Mouse (Mus musculus) heart, embryonic 15.5 days (tissue): ENCODE results near the gene Btnl1. TPM values are rescaled to one million over a fixed set of nuclear protein-coding genes. Genes with fewer than 3 reads are reported as not detected.

Experiments
- ATAC-seq: fragments of 200-750 bp; cut with Nextera tagmentation; replicated peaks from 2 replicates; pipeline ENCODE4 v1.8.0; 2017; ENCODE audit warnings: low read depth, moderate TSS enrichment; ENCODE audit not compliant: insufficient number of reproducible peaks, insufficient read depth, low FRiP score
- H3K27ac ChIP-seq: fragments of 300-500 bp; sonication (generic); 2 replicates; pipeline ENCODE4 v1.5.1; 2015; ENCODE audit warnings: mild to moderate bottlenecking, inconsistent platforms
- H3K27me3 ChIP-seq: fragments of 300-500 bp; sonication (generic); 2 replicates; pipeline ENCODE4 v1.6.1; 2015; ENCODE audit warnings: inconsistent platforms
- H3K36me3 ChIP-seq: fragments of 300-500 bp; sonication (generic); 2 replicates; pipeline ENCODE4 v1.6.1; 2015; ENCODE audit warnings: mild to moderate bottlenecking, inconsistent platforms
- H3K4me1 ChIP-seq: fragments of 300-500 bp; sonication (generic); replicated peaks from 2 replicates; pipeline ENCODE4 v1.6.1; 2015; ENCODE audit warnings: inconsistent platforms
- H3K4me2 ChIP-seq: fragments of 300-500 bp; sonication (generic); 2 replicates; pipeline ENCODE4 v1.6.1; 2015; ENCODE audit warnings: inconsistent platforms, mild to moderate bottlenecking, moderate library complexity
- H3K4me3 ChIP-seq: fragments of 300-500 bp; sonication (generic); 2 replicates; pipeline ENCODE4 v1.5.1; 2015; ENCODE audit warnings: mild to moderate bottlenecking, inconsistent platforms
- H3K9ac ChIP-seq: fragments of 300-500 bp; sonication (generic); 2 replicates; pipeline ENCODE4 v1.6.1; 2015; ENCODE audit warnings: mild to moderate bottlenecking, inconsistent platforms
- H3K9me3 ChIP-seq: fragments of 300-500 bp; sonication (generic); replicated peaks from 2 replicates; pipeline ENCODE4 v1.6.1; 2016; ENCODE audit warnings: inconsistent platforms
- WGBS: fragments of 180-500 bp; shearing (Covaris S2); methylation state at CpG from one replicate; pipeline ENCODE4 v1.1.7; 2015; ENCODE audit warnings: mixed read lengths; 5-methylcytosine and 5-hydroxymethylcytosine counted together
- polyA plus RNA-seq: library from polyadenylated mRNA; unstranded; fragments of >200 nt; fragmentation: Nextera tagmentation; extraction: Ambion mirVana; gene quantifications from 2 replicates; pipeline ENCODE4 v1.2.1, GENCODE M21; 2015

Btnl1 gene
- polyA plus RNA-seq, 1 experiment from 2014 or later: not detected

DNA sequence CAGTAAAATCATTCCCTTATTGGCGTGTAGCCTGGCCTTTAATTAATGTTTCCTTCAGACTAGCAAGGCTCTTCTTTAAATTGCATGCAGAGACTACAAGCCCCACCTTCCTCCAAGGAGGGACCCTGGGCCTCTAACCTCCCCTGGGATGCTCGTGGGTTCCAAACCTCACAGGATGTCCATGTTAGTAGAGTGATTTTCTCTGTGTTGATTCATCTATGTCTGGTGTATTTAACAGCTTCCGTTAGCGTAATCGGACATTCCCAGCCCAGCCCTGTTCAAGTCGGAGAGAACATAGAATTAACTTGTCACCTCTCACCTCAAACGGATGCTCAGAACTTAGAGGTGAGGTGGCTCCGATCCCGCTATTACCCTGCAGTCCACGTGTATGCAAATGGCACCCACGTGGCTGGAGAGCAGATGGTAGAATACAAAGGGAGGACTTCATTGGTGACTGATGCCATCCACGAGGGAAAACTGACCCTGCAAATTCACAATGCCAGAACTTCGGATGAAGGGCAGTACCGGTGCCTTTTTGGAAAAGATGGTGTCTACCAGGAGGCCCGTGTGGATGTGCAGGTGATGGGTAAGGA is 13.9 kb upstream of the Btnl1 start:
- ATAC-seq: no peak
- WGBS: 77% methylated on average over 15 of the region's 15 CpGs

DNA sequence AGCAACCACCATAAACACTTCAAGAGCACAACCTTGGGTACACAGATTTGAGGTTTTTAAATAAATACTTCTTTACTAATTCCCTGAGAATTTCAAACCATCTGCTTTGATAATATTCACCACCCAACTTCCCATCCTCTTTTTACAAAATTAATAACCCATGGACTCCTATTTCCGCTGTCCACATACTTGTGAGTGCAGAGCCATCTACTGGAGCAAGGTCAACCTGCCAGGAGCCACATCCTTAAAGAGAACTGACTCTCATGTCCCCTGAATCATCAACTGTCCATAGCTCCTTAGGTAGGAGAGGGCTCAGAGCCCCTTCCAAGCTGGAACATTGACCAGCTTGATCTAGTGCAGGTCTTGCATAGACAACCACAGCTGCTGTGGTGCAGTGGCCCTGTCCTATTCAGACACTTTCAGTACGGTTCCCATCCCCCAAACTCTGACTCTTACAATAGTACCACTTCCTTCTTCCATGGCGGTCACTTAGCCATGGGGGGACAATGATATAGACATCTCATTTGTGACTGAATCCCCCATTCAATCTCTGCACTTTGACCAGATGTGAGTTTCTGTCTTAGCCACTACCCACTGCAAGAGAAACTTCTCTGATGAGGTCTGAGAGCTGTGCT is 13.1 kb upstream of the Btnl1 start:
- 71% methylated on average over 3 of the region's 3 CpGs for WGBS

More for the DNA sequence above, 13.9 kb upstream of the Btnl1 start:
- no peaks in the 10 kb centered on the region for H3K36me3 ChIP-seq
- H3K4me3 ChIP-seq: no peak overlapping the region
- no peaks in the 10 kb centered on the region for H3K9me3 ChIP-seq
- no peak overlapping the region for H3K4me2 ChIP-seq
- H3K4me1 ChIP-seq: no peaks in the 10 kb centered on the region
- H3K9ac ChIP-seq: no peak overlapping the region
- no peak overlapping the region for H3K27ac ChIP-seq
- no peaks in the 10 kb centered on the region for H3K27me3 ChIP-seq

GRCm38 (mm10) chr17:34365031-34365430 is 11.9 kb upstream of the Btnl1 start:
- Histone ChIP-seq H3K9me3 (no peaks in the 10 kb centered on the region), H3K4me2 (no peak overlapping the region), H3K27me3 (no peaks in the 10 kb centered on the region), H3K36me3 (no peaks in the 10 kb centered on the region), H3K4me1 (no peaks in the 10 kb centered on the region), H3K4me3 (no peak overlapping the region), H3K9ac (no peak overlapping the region), H3K27ac (no peak overlapping the region)
- WGBS: 63% methylated on average over 10 of the region's 10 CpGs
- no peak for ATAC-seq

More for the DNA sequence above, 13.1 kb upstream of the Btnl1 start:
- H3K4me3 ChIP-seq: no peak overlapping the region
- H3K4me2 ChIP-seq: no peak overlapping the region
- H3K27me3 ChIP-seq: no peaks in the 10 kb centered on the region
- H3K4me1 ChIP-seq: no peaks in the 10 kb centered on the region
- no peaks in the 10 kb centered on the region for H3K36me3 ChIP-seq
- H3K27ac ChIP-seq: no peak overlapping the region
- no peak for ATAC-seq
- H3K9ac ChIP-seq: no peak overlapping the region
- no peaks in the 10 kb centered on the region for H3K9me3 ChIP-seq

GRCm38 (mm10) chr17:34370563-34370962 is 6.4 kb upstream of the Btnl1 start:
- H3K27ac ChIP-seq: no peak overlapping the region
- H3K9me3 ChIP-seq: no peaks in the 10 kb centered on the region
- 0 out of 2 replicates have a peak, but pooled peaks cover 4% of the 10 kb centered on the region for H3K27me3 ChIP-seq
- WGBS: 66% methylated on average over 4 of the region's 4 CpGs
- ATAC-seq: no peak
- H3K36me3 ChIP-seq: no peaks in the 10 kb centered on the region
- no peaks in the 10 kb centered on the region for H3K4me1 ChIP-seq
- H3K9ac ChIP-seq: no peak overlapping the region
- no peak overlapping the region for H3K4me3 ChIP-seq
- H3K4me2 ChIP-seq: no peak overlapping the region

- no peaks in the 10 kb centered on the region for H3K36me3 ChIP-seq
Measured at GRCm38 (mm10) chr17:34373055-34373709, 3.8 kb upstream of the Btnl1 start.

DNA sequence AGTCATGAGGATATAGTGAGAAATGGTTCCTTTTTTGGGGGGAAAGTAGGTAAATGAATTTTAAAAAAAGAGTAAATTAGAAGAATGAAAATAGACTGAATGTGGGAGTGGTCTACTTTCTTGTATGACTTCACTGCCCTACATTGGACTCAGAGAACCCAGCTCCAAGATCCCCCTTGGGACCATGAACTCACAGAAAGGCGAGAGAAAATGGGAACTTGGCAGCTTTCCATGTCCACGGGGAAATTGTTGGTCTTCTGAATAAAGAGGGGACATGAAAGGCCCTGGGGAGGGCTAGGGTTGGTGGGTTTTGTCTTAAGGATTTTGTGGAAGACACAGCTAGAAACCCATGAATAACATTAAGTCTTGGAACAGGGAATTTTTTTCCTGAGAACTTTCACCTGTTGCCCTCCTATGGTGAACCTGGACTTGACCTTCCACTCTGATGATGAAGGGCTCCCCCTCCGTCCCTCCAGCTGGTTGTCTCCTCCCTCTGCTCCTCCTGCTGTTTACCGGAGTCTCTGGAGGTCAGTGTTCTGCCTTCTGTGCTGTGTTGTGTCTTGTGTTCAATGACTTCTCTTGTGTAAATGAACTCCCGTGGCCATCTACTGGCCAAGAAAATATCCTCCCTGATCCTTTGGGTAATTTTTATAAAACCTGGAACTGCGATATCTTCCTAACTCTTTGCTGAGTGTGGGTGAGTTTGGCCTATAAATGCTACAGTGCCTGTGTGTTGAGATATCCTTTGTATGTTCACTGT is 698 bp downstream of the Btnl1 start:
- no peak for ATAC-seq
- H3K27me3 ChIP-seq: peaks cover 4% of the 10 kb centered on the region; the same call in 1 of the 2 replicates
- H3K4me2 ChIP-seq: no peak overlapping the region
- H3K9me3 ChIP-seq: no peaks in the 10 kb centered on the region
- H3K9ac ChIP-seq: no peak overlapping the region
- H3K27ac ChIP-seq: no peak overlapping the region
- WGBS: 53% methylated on average over 6 of the region's 6 CpGs
- H3K36me3 ChIP-seq: no peaks in the 10 kb centered on the region
- no peak overlapping the region for H3K4me3 ChIP-seq
- H3K4me1 ChIP-seq: no peaks in the 10 kb centered on the region

More at GRCm38 (mm10) chr17:34373055-34373709, 3.8 kb upstream of the Btnl1 start:
- H3K9ac ChIP-seq: no peak overlapping the region
- H3K4me3 ChIP-seq: no peak overlapping the region
- no peak for ATAC-seq
- 76% methylated on average over 6 of the region's 6 CpGs for WGBS
- H3K4me2 ChIP-seq: no peak overlapping the region
- H3K4me1 ChIP-seq: no peaks in the 10 kb centered on the region
- H3K9me3 ChIP-seq: no peaks in the 10 kb centered on the region
- 0 out of 2 replicates have a peak, but pooled peaks cover 4% of the 10 kb centered on the region for H3K27me3 ChIP-seq
- H3K27ac ChIP-seq: no peak overlapping the region

GRCm38 (mm10) chr17:34378716-34379115 is 1.8 kb downstream of the Btnl1 start:
- no peaks in the 10 kb centered on the region for H3K4me1 ChIP-seq
- H3K9ac ChIP-seq: no peak overlapping the region
- H3K4me3 ChIP-seq: no peak overlapping the region
- no peak for ATAC-seq
- H3K36me3 ChIP-seq: no peaks in the 10 kb centered on the region
- 52% methylated on average over 2 of the region's 2 CpGs for WGBS
- no peaks in the 10 kb centered on the region for H3K9me3 ChIP-seq
- H3K27ac ChIP-seq: no peak overlapping the region
- H3K27me3 ChIP-seq: no peaks in the 10 kb centered on the region; the same call in 1 of the 2 replicates
- H3K4me2 ChIP-seq: no peak overlapping the region

DNA sequence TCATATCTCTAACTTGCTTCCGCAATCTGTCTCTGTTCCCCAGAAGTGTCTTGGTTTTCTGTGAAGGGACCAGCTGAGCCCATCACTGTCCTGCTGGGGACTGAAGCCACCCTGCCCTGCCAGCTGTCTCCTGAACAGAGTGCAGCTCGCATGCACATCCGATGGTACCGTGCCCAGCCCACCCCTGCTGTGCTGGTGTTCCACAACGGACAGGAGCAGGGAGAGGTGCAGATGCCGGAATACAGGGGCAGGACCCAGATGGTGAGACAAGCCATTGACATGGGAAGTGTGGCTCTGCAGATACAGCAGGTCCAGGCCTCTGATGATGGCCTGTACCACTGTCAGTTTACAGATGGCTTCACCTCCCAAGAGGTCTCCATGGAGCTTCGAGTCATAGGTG is 2.5 kb downstream of the Btnl1 start:
- Histone ChIP-seq H3K9me3 (no peaks in the 10 kb centered on the region), H3K4me1 (no peaks in the 10 kb centered on the region), H3K4me2 (no peak overlapping the region), H3K36me3 (no peaks in the 10 kb centered on the region), H3K27ac (no peak overlapping the region), H3K9ac (no peak overlapping the region), H3K4me3 (no peak overlapping the region), H3K27me3 (no peaks in the 10 kb centered on the region; the same call in 1 of the 2 replicates)
- no peak for ATAC-seq
- WGBS: 73% methylated on average over 7 of the region's 7 CpGs

- H3K4me3 ChIP-seq: no peak overlapping the region
- H3K9ac ChIP-seq: no peak overlapping the region
- H3K4me1 ChIP-seq: no peaks in the 10 kb centered on the region
- H3K27me3 ChIP-seq: no peaks in the 10 kb centered on the region; the same call in 1 of the 2 replicates
- H3K4me2 ChIP-seq: no peak overlapping the region
- 63% methylated on average over 11 of the region's 11 CpGs for WGBS
- no peaks in the 10 kb centered on the region for H3K36me3 ChIP-seq
- H3K9me3 ChIP-seq: no peaks in the 10 kb centered on the region
- H3K27ac ChIP-seq: no peak overlapping the region
- ATAC-seq: no peak
Measured at GRCm38 (mm10) chr17:34381876-34382275, 4.9 kb downstream of the Btnl1 start.

DNA sequence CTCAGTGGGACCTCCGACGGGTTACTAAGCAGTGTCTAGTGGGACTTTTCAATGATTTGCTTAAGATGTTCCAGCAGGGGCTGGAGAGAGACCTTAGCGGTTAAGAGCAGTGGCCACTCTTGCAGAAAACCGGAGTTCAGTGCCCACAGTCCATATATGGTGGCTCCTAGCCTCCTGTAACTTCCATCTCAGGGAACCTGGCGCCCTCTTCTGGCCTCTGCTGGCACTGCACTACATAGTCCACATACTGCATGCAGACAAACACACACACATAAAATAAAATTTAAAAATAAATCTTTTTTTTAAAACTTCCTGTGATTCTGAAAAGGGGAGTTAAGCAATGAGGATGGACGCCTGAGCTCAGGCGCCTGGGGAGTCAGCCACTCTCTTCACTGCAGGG is 6.3 kb downstream of the Btnl1 start:
- Histone ChIP-seq H3K27ac (no peak overlapping the region), H3K36me3 (no peaks in the 10 kb centered on the region), H3K27me3 (no peaks in the 10 kb centered on the region; the same call in 1 of the 2 replicates), H3K4me1 (no peaks in the 10 kb centered on the region), H3K4me2 (no peak overlapping the region), H3K9ac (no peak overlapping the region), H3K9me3 (no peaks in the 10 kb centered on the region), H3K4me3 (no peak overlapping the region)
- WGBS: 71% methylated on average over 7 of the region's 7 CpGs
- ATAC-seq: no peak

DNA sequence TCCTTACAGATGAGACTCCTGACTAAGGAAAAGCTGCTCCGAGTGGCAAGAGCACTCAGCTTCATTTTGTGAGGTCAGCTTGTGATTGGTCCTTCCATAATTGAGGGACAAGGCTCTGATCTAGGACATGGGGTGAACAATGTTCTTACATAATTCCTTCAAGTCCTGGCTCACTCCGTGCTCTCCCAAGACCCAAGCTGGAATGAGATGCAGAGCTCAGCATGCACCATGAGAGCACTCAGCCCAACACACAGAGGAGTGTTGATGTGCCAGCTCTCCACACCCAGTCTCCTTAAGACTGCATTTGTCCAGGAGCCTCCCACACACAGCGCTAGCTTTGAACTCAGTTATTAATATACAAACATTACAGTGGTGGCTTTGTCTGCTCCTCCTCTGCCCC is 7.8 kb downstream of the Btnl1 start:
- no peak overlapping the region for H3K4me2 ChIP-seq
- no peak overlapping the region for H3K4me3 ChIP-seq
- ATAC-seq: no peak
- no peak overlapping the region for H3K9ac ChIP-seq
- H3K4me1 ChIP-seq: no peaks in the 10 kb centered on the region
- no peaks in the 10 kb centered on the region for H3K9me3 ChIP-seq
- no peaks in the 10 kb centered on the region; the same call in 1 of the 2 replicates for H3K27me3 ChIP-seq
- H3K36me3 ChIP-seq: no peaks in the 10 kb centered on the region
- H3K27ac ChIP-seq: no peak overlapping the region
- 55% methylated on average over 3 of the region's 3 CpGs for WGBS
